Mouse (Mus musculus) forebrain, embryonic 10.5 days (tissue): ENCODE measurements around the gene Abhd12. TPM values are rescaled to one million over a fixed set of nuclear protein-coding genes. Genes with fewer than 3 reads are reported as not detected.
"Not testable (repeated sequence)": the region's sequence is repeated elsewhere in the genome, so short reads cannot be mapped to it uniquely, and the experiment has no call there.

Experiments
- DNase-seq: peaks from one replicate; pipeline ENCODE4 v3.0.0-alpha.2; 2017; ENCODE audit warnings: low spot score; ENCODE audit errors: extremely low spot score
- H3K27ac ChIP-seq: fragments of 300-500 bp; sonication (generic); 2 replicates; pipeline ENCODE4 v1.5.1; 2016; ENCODE audit warnings: mild to moderate bottlenecking
- H3K27me3 ChIP-seq: fragments of 300-500 bp; sonication (generic); 2 replicates; pipeline ENCODE4 v1.6.1; 2016; ENCODE audit warnings: mild to moderate bottlenecking; ENCODE audit not compliant: poor library complexity, severe bottlenecking
- H3K36me3 ChIP-seq: fragments of 300-500 bp; sonication (generic); replicated peaks from 2 replicates; pipeline ENCODE4 v1.6.1; 2016; ENCODE audit warnings: mild to moderate bottlenecking, moderate library complexity
- H3K4me1 ChIP-seq: fragments of 300-500 bp; sonication (generic); 2 replicates; pipeline ENCODE4 v1.6.1; 2016
- H3K4me3 ChIP-seq: fragments of 300-500 bp; sonication (generic); 2 replicates; pipeline ENCODE4 v1.5.1; 2016; ENCODE audit warnings: mild to moderate bottlenecking, moderate library complexity
- H3K9me3 ChIP-seq: fragments of 300-500 bp; sonication (generic); 2 replicates; pipeline ENCODE4 v1.6.1; 2016; ENCODE audit warnings: mild to moderate bottlenecking, moderate library complexity
- WGBS: fragments of 180-500 bp; shearing (Covaris S2); methylation state at CpG from one replicate; pipeline ENCODE4 v1.1.7; 2016; 5-methylcytosine and 5-hydroxymethylcytosine counted together
- polyA plus RNA-seq: library from polyadenylated mRNA; unstranded; fragments of >200 nt; fragmentation: Nextera tagmentation; extraction: Ambion mirVana; gene quantifications from 2 replicates; pipeline ENCODE4 v1.2.1, GENCODE M21; 2016

Gene Abhd12
- polyA plus RNA-seq: 46.5 and 48.4 TPM in 2 replicates

GRCm38 (mm10) chr2:150904272-150904935 is at the start of gene Abhd12:
Abhd12 (minus strand) TSS chr2:150904741.
- Histone ChIP-seq H3K4me1 (peaks cover 22% of the 10 kb centered on the region), H3K27ac (peak within 1 kb of the TSS; percentile 92), H3K4me3 (peak within 1 kb of the TSS; percentile 90), H3K36me3 (peaks cover 7% of the 10 kb centered on the region), H3K9me3 (no peaks in the 10 kb centered on the region), H3K27me3 (no peaks in the 10 kb centered on the region)
- DNase-seq: peak; percentile 98
- whole genome bisulfite sequencing: under 1% methylated on average over 69 of the region's 72 CpGs

- Histone ChIP-seq H3K4me1 (no peaks in the 10 kb centered on the region), H3K9me3 (no peaks in the 10 kb centered on the region), H3K27ac (no peak overlapping the region), H3K4me3 (no peak overlapping the region), H3K36me3 (peaks cover 91% of the 10 kb centered on the region), H3K27me3 (no peaks in the 10 kb centered on the region)
- 94% methylated on average over 2 of the region's 2 CpGs for WGBS
- DNase-seq: no peak
Observed at GRCm38 (mm10) chr2:150951201-150951600, 46.7 kb upstream of the Abhd12 start.

GRCm38 (mm10) chr2:150950056-150950455 is 45.5 kb upstream of the Abhd12 start:
- H3K4me1 ChIP-seq: no peaks in the 10 kb centered on the region
- no peak for DNase-seq
- no peaks in the 10 kb centered on the region for H3K9me3 ChIP-seq
- H3K27ac ChIP-seq: no peak overlapping the region
- no peaks in the 10 kb centered on the region for H3K27me3 ChIP-seq
- no peak overlapping the region for H3K4me3 ChIP-seq
- 96% methylated on average over 6 of the region's 6 CpGs for WGBS
- H3K36me3 ChIP-seq: peaks cover 90% of the 10 kb centered on the region

GRCm38 (mm10) chr2:150949652-150950051 is 45.1 kb upstream of the Abhd12 start:
- DNase-seq: no peak
- Histone ChIP-seq H3K9me3 (no peaks in the 10 kb centered on the region), H3K4me1 (no peaks in the 10 kb centered on the region), H3K36me3 (peaks cover 90% of the 10 kb centered on the region), H3K4me3 (no peak overlapping the region), H3K27ac (no peak overlapping the region), H3K27me3 (no peaks in the 10 kb centered on the region)
- 95% methylated on average over 3 of the region's 3 CpGs for WGBS

GRCm38 (mm10) chr2:150948786-150949185 is 44.2 kb upstream of the Abhd12 start:
- WGBS: 94% methylated on average over 5 of the region's 5 CpGs
- no peaks in the 10 kb centered on the region for H3K9me3 ChIP-seq
- H3K36me3 ChIP-seq: peaks cover 90% of the 10 kb centered on the region
- H3K4me1 ChIP-seq: no peaks in the 10 kb centered on the region
- no peaks in the 10 kb centered on the region for H3K27me3 ChIP-seq
- H3K27ac ChIP-seq: no peak overlapping the region
- H3K4me3 ChIP-seq: no peak overlapping the region
- DNase-seq: no peak

- WGBS: 96% methylated on average over 12 of the region's 12 CpGs
- H3K9me3 ChIP-seq, DNase-seq, H3K27ac ChIP-seq, H3K27me3 ChIP-seq, H3K4me3 ChIP-seq, H3K4me1 ChIP-seq: not testable (repeated sequence)
- H3K36me3 ChIP-seq: peaks cover 93% of the 10 kb centered on the region
Observed at GRCm38 (mm10) chr2:150947880-150948611, 43.5 kb upstream of the Abhd12 start.

GRCm38 (mm10) chr2:150947341-150947740 is 42.8 kb upstream of the Abhd12 start:
- 96% methylated on average over 5 of the region's 5 CpGs for WGBS
- not testable (repeated sequence) for DNase-seq, H3K9me3 ChIP-seq, H3K27ac ChIP-seq, H3K27me3 ChIP-seq, H3K4me3 ChIP-seq, H3K4me1 ChIP-seq
- H3K36me3 ChIP-seq: peaks cover 93% of the 10 kb centered on the region

- Histone ChIP-seq H3K36me3 (peaks cover 87% of the 10 kb centered on the region), H3K27ac (no peak overlapping the region), H3K4me1 (no peaks in the 10 kb centered on the region), H3K4me3 (no peak overlapping the region), H3K27me3 (no peaks in the 10 kb centered on the region), H3K9me3 (no peaks in the 10 kb centered on the region)
- WGBS: 92% methylated on average over 5 of the region's 5 CpGs
- no peak for DNase-seq
Observed at GRCm38 (mm10) chr2:150944017-150944416, 39.5 kb upstream of the Abhd12 start.

GRCm38 (mm10) chr2:150934659-150935058 is 30.1 kb upstream of the Abhd12 start:
- no peak overlapping the region for H3K27ac ChIP-seq
- peaks cover 88% of the 10 kb centered on the region for H3K36me3 ChIP-seq
- no peaks in the 10 kb centered on the region for H3K4me1 ChIP-seq
- no peaks in the 10 kb centered on the region for H3K27me3 ChIP-seq
- H3K9me3 ChIP-seq: no peaks in the 10 kb centered on the region
- 98% methylated on average over 4 of the region's 4 CpGs for WGBS
- DNase-seq: no peak
- H3K4me3 ChIP-seq: no peak overlapping the region

- Histone ChIP-seq H3K36me3 (peaks cover 96% of the 10 kb centered on the region), H3K27me3 (no peaks in the 10 kb centered on the region), H3K4me1 (no peaks in the 10 kb centered on the region), H3K27ac (no peak overlapping the region), H3K4me3 (no peak overlapping the region), H3K9me3 (no peaks in the 10 kb centered on the region)
- WGBS: 86% methylated on average over 19 of the region's 19 CpGs
- DNase-seq: no peak
Observed at GRCm38 (mm10) chr2:150933482-150933881, 28.9 kb upstream of the Abhd12 start.

- Histone ChIP-seq H3K27ac (no peak overlapping the region), H3K27me3 (no peaks in the 10 kb centered on the region), H3K9me3 (no peaks in the 10 kb centered on the region), H3K36me3 (peaks cover 98% of the 10 kb centered on the region), H3K4me1 (no peaks in the 10 kb centered on the region), H3K4me3 (no peak overlapping the region)
- WGBS: 86% methylated on average over 3 of the region's 3 CpGs
- no peak for DNase-seq
Observed at GRCm38 (mm10) chr2:150930806-150931205, 26.3 kb upstream of the Abhd12 start.

GRCm38 (mm10) chr2:150929156-150929555 is 24.6 kb upstream of the Abhd12 start:
- DNase-seq: no peak
- H3K4me1 ChIP-seq: no peaks in the 10 kb centered on the region
- H3K4me3 ChIP-seq: no peak overlapping the region
- H3K9me3 ChIP-seq: no peaks in the 10 kb centered on the region
- H3K27me3 ChIP-seq: no peaks in the 10 kb centered on the region
- H3K27ac ChIP-seq: no peak overlapping the region
- WGBS: 87% methylated on average over 6 of the region's 6 CpGs
- H3K36me3 ChIP-seq: peaks cover 96% of the 10 kb centered on the region

- no peak for DNase-seq
- no peaks in the 10 kb centered on the region for H3K9me3 ChIP-seq
- H3K27me3 ChIP-seq: no peaks in the 10 kb centered on the region
- H3K4me3 ChIP-seq: no peak overlapping the region
- H3K4me1 ChIP-seq: no peaks in the 10 kb centered on the region
- WGBS: 94% methylated on average over 11 of the region's 11 CpGs
- no peak overlapping the region for H3K27ac ChIP-seq
- H3K36me3 ChIP-seq: peaks cover 94% of the 10 kb centered on the region
Observed at GRCm38 (mm10) chr2:150927038-150927720, 22.6 kb upstream of the Abhd12 start.
